Mouse (Mus musculus) heart, postnatal 10 days (tissue): ENCODE results near the gene Arxes2. TPM values are rescaled to one million over a fixed set of nuclear protein-coding genes. Genes with fewer than 3 reads are reported as not detected.
A peak's percentile ranks its signal among the peaks of the same experiment; 100 is the strongest.
"Not testable (repeated sequence)": the region's sequence is repeated elsewhere in the genome, so short reads cannot be mapped to it uniquely, and the experiment has no call there.

Experiments
- DNase-seq, 2 experiments: peaks; one replicate each; pipeline ENCODE4 v3.0.0; 2021
- intact Hi-C: fragments of 180-260 bp; cut with DNase I; formaldehyde crosslinking; loops from one replicate; pipeline ENCODE4 v1.15.1; 2025
- total RNA-seq, 2 experiments: library from RNA; stranded (reverse); gene quantifications; 2 replicates each; pipeline ENCODE4 v1.2.3; 2021

Gene Arxes2
- 10 to 100 TPM in 1 of 2 experiments, 1 to 10 TPM in 1; 9.4 to 13.4 TPM for total RNA-seq

- intact Hi-C loops = not testable (repeated sequence)
These were observed at the start of gene Arxes2 for GRCm38 (mm10) chrX:135993664-135994119. Gene Arxes2 (plus strand): TSS chrX:135993824.

DNA sequence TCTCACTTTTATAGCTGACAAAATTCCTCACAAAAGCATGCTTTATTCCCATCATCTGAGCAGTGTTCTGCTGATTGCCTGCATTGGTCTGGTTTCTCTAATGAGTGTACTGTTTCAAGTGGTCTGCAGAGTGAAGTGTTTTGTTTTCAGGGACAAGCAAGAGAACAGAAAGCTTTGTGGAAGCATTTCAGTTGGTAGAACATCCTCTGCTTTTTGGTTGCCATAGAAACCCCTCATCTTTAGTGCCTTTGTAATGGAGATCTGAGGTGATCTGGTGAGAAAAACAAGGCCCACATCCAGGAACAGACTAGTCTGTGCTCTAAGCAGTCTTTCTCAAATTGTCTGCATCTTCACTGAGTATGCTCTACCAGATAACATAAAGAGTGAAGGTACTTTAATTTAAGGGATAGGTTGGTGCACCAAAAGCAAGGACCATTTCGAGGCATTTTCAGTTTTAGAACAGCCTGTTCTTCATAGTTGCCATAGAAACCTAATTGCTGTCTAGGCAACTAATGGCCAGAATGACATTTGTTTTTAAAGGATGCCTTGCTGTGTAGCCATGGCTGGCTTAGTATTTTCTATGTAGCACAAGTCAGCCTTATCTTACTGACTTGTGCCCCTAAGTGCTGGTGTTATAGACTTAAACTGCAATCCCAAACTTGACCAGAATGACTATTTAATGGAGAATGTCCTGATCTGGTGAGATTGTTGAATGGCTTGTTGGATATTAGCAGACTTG lies 44.8 kb upstream of the Arxes2 start:
- intact Hi-C loops = no loop called here
- DNase-seq = no peak

More at GRCm38 (mm10) chrX:135993664-135994119, at the start of gene Arxes2:
- DNase-seq = peak in 1 of 2 experiments; percentile 26

DNA sequence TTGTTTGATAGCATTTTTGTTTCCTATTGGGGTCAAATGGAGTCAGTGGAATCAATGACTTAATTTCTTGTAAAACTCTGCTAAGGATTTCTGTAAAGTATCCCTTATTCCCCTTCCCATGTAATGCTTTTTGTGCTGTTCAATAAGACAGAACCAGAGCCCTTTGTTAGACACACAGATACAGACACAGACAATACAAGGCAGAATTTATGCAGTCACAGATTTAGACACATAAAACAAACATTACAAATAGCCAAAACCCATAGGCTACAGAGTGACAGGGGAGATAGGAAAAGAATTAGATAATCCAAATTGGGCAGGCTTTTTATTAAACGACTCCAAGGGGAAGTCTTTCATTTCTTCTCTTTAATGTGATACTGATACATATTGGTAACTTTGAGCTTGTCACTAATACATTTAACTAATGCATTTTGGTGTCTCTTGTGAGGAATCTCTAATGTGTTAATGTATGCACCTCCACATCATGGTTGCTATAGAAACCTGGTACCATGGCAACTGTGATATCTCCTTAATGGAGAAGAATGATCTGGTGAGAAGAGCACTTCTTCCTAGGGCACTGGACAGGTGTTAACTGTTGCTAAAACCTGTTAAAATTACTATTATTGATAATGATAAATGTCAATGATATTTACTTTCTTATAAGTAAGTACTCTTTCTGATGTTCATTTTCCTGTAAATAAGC lies 36.5 kb upstream of the Arxes2 start:
- intact Hi-C loops = no loop called here
- no peak for DNase-seq

GRCm38 (mm10) chrX:135957691-135958081 lies 35.9 kb upstream of the Arxes2 start:
- intact Hi-C loops = no loop called here
- DNase-seq = no peak

DNA sequence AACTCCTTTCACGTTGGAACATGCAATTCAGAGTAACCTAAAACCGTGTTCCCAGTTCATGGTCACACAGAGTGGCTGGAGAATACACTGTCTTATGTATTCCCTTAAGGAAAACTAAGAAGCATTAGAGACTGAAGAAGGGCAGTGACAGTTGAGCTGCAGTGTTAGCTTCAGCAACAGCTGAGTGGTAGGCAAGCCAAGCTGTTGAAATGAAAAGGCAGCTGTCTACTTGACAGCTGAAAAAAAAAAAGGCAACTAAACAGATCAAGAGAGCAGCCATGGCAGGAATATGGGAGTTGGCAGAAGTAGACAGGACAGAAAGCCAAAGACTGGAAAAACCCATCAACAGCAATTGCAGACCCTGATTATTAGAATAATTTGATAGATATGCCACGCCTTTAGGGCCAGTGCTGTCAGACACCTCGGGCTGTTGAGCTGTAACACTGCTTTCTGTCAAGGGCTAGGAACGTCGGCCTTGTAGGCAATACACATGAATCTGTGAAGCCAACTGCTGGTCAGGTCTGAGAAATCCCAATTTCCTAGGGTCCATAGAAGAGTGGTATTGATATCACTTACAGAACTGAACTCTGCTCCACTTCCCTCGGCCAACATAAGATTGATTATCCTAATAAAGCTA lies 34.9 kb upstream of the Arxes2 start:
- DNase-seq = peak; percentile 38 to 46
- intact Hi-C loops = no loop called here

DNA sequence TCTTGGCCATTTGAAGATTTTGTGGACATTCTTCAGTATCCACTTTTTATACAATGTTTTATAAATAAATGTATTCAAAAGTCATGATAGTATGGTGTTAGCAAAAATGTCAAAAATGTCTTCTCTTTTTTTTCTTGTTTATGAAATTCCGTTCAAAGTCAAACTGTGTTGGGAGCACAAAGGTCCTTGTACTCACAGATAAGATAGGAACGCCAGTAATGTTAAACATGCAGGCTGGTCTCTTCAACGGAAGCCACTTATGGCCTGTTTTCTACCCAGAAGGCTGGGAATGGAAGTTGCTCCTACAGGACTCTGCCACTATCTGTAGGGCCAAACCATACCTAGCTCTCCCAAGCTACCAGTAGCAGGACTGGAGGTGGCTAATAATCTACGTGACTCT lies 34.1 kb upstream of the Arxes2 start:
- DNase-seq = peak in 1 of 2 experiments; percentile 7
- intact Hi-C loops = no loop called here

DNA sequence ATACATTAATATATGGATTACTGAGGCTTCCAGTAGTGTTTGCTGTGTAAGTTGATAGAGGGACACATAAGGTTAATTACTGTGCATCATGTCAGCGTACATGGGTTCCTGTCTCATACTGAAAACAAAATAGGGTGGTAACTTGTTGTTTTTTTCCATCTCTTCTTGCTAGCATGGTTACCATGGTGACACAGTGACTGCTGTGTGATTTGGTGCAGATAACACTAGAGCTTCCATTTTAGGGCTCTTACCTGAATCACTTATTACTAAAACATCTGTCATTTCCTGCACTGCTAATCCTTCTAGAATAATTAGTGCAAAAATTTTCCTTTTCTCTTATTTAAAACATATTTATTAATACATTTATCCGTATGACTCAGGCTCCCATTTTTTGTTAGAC lies 31.3 kb upstream of the Arxes2 start:
- intact Hi-C loops = no loop called here
- DNase-seq = no peak

- intact Hi-C loops = loop anchor here (1.0 kb wide), 1 partner anchor 157 kb away; no protein-coding TSS in a partner anchor
These were observed 30.5 kb upstream of the Arxes2 start for GRCm38 (mm10) chrX:135963130-135963529.

DNA sequence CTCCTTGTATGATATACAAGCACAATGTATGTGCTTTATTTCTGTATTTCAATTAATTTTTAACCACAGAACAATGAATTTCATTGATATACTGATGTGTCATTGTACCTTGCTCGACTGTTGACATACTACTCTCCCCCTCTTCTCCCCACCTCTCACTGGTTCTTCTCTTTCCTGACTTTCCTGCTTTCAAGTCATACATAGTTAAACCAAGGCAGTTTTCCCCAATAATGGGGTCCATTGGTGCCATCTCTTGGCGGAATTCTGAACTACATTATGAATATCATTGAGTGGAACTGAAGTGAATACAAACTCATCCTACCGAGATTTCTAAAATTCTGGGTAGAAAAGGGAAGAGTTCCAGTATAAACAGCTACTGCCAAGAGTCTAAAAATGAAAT lies 30.0 kb upstream of the Arxes2 start:
- peak; percentile 37 to 69 for DNase-seq
- intact Hi-C loops = loop anchor here (1.0 kb wide), 1 partner anchor 157 kb away; no protein-coding TSS in a partner anchor

More at GRCm38 (mm10) chrX:135963130-135963529, 30.5 kb upstream of the Arxes2 start:
- DNase-seq = no peak

DNA sequence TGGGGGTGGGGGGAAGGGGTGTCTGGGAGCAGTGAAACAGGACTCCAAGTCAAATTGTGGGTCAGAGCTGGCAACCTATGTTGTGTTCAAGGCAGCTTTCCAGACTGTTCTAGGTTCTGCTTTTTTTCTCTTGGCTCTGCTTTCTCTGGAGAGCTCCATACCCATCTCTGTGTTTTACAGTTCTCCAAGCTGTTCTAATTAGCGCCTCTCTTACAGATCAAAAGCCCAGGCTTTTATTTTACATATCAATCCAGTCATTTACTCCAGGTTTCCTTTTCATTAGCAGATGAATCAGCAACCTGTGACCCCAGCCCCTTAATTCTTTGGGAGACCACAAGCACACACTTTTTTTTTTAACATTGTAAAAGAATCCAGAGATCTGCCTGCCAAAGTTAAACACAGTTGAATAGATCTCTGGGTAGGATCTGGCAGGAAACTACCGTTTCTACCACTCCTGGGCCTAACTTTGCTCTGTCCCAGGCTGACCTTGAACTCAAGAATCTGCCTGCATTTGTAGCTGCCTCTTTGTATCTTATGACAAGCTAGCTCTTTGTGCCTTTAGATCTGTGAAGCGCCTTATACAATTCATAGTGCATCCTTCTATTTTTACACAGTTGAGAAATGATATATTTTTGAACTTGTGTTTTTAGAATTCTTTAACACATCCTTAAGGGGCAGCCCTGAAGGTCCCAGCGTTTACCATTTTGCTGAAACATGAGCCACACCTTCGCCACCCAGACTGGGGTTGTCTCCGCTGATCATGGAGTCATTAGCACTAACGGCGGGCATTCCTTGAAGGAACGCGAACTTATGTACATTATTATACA lies 19.8 kb upstream of the Arxes2 start:
- no peak for DNase-seq
- intact Hi-C loops = no loop called here

- DNase-seq = no peak
- intact Hi-C loops = loop anchor here (5.0 kb wide), 1 partner anchor 167 kb away; no protein-coding TSS in a partner anchor
These were observed 19.0 kb upstream of the Arxes2 start for GRCm38 (mm10) chrX:135974424-135975225.

GRCm38 (mm10) chrX:135975226-135975552 lies 18.4 kb upstream of the Arxes2 start:
- intact Hi-C loops = loop anchor here (5.0 kb wide), 1 partner anchor 168 kb away; no protein-coding TSS in a partner anchor
- DNase-seq = peak; percentile 76 to 80

DNA sequence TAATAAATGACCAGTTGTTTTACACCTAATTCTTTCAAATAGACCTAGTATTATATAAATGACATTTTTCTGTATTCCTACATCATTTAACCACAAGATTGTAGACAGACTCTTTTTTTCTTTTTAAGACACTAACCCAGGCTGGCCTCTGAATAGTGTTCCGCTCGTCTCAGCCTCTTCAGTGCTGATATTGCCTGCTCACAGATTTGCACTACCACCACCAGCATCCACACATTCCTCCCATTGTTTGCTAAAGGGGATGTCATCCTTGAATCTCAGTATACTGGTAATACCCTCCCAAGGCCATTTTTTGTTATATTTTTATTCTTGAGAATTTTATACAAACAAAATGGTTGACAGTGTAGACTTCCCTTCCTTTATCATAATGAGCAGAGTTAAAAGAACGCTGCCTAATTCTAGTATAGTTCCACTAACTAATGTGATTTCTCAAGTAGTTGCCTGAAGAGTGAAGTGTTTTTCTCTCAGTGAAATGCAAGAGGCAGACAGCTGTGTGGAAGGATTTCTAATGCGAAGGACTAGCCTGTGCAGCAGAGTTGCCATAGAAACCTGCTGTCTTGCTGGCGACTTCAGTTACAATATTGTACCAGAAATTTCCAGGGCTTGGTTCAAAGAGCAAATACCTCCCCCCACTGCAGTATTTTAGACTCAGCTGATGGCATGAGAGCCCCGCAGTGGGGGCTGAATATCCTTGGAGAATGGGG lies 8.9 kb upstream of the Arxes2 start:
- no peak for DNase-seq
- intact Hi-C loops = no loop called here

DNA sequence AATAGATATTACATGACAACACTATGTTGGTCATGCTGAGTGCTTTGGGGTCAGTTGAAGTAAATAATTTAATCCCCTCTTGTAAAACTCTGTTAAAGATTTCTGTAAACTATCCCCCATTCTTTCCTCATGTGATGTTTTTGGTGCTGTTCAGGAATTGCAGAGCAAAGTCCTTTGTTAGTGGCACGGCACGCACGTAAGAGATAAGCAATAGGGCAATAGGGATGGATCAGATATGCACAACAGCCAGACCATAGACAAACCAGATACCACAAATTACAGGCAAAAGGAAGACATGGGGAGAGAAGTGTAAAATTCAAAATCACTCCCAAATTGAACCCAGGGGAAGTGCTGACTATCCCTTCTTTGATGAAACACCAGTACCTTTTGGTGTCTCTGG lies 7.4 kb upstream of the Arxes2 start:
- intact Hi-C loops = no loop called here

GRCm38 (mm10) chrX:135990661-135991060 lies 3.0 kb upstream of the Arxes2 start:
- DNase-seq = no peak
- intact Hi-C loops = no loop called here

More for the DNA sequence above, 7.4 kb upstream of the Arxes2 start:
- DNase-seq = no peak

DNA sequence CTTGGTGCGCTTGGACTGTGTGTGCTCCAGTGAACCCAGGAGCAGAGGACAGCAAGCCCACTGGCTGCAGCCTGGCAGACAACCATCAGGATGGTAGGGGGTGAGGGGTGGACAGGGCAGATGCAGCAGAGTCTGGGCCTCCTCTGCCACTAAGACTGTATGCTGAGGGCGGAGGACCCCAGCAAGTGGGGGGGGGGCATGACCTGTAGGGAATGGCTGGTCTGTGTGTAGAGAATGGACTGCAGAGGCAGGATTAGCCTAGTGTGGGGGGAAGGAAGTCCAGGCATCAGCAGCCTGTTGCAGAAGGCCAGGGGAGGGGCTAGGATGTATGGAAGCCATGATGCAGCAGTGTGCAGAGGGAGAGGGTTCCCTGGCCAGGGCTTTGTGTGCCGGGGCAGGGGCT lies 431 bp upstream of the Arxes2 start:
- DNase-seq, intact Hi-C loops: not testable (repeated sequence)

DNA sequence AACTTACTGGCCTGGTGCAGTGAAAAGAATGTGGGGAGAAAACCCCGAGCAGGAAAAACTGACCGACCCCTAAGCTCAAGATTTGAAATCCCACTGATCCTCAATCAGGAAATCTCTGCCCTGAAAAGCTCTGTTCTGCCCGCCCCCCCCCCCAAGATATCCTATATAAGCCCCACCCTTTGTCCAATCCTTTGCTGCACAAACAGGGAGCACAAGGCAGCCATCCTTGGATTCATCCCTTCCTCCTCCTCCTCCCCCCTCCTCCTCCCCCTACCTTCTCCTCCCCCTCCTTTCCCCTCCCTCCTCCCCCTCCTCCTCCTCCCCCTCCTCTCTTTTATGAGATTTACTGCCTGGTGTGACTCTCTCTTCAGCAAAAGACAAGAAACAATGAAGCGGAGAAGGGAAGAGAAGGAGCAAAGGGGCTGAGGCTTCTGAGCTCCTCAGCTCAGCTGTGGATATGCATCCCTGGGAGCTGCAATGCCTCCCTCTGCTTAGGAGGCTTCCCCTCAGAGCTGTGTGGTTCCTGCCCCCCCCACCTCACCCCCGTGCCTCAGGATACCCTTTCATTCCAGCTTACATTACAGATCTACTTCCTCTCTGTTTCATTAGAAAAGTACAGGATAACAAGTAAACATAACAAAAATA lies 13.7 kb downstream of the Arxes2 start:
- DNase-seq = no peak
- intact Hi-C loops = no loop called here

GRCm38 (mm10) chrX:136014392-136014791 lies 20.8 kb downstream of the Arxes2 start:
- DNase-seq = peak; percentile 10 to 13
- intact Hi-C loops = no loop called here
